Mouse (Mus musculus) large intestine, adult 2 months (tissue): ENCODE results near the gene Crtc2. TPM values are rescaled to one million over a fixed set of nuclear protein-coding genes. Genes with fewer than 3 reads are reported as not detected.
"Not testable (repeated sequence)": the region's sequence is repeated elsewhere in the genome, so short reads cannot be mapped to it uniquely, and the experiment has no call there.

Experiments used
- DNase-seq: peaks from one replicate; pipeline ENCODE4 v3.0.0-alpha.2; 2012; ENCODE audit warnings: low read depth, low spot score
- WGBS: fragments of 180-500 bp; shearing (Covaris S2); methylation state at CpG from one replicate; pipeline ENCODE4 v1.1.7; 2018; 5-methylcytosine and 5-hydroxymethylcytosine counted together
- polyA plus RNA-seq: library from polyadenylated mRNA; depleted of rRNA; stranded (reverse); fragments of >200 nt; gene quantifications from 2 replicates; pipeline ENCODE4 v1.2.3, GENCODE M21; 2012

The Crtc2 gene
- polyA plus RNA-seq, 1 experiment = 25.7 TPM

GRCm38 (mm10) chr3:90241669-90242358 is 12.1 kb upstream of the Crtc2 start:
- WGBS = 73% methylated on average over 10 of the region's 10 CpGs
- DNase-seq = no peak

GRCm38 (mm10) chr3:90242984-90243775 is 10.8 kb upstream of the Crtc2 start, which contains the start of gene Creb3l4:
Gene Creb3l4, minus strand, starts transcription at chr3:90243512.
- DNase-seq = no peak
- whole genome bisulfite sequencing = 10% methylated on average over 19 of the region's 19 CpGs

GRCm38 (mm10) chr3:90245406-90245805 is 8.6 kb upstream of the Crtc2 start:
- DNase-seq = no peak
- 43% methylated on average over 2 of the region's 2 CpGs for WGBS

- WGBS = 0% methylated on average over 3 of the region's 3 CpGs
- DNase-seq = no peak
These were observed 6.4 kb upstream of the Crtc2 start for GRCm38 (mm10) chr3:90247630-90247959.

- under 1% methylated on average over 44 of the region's 44 CpGs for WGBS
- DNase-seq = peak; percentile 90
These were observed 5.8 kb upstream of the Crtc2 start, which contains the start of gene Slc39a1 for GRCm38 (mm10) chr3:90247960-90248745. Gene Slc39a1, plus strand, starts transcription at chr3:90248172.

- DNase-seq = no peak
- 3% methylated on average over 10 of the region's 10 CpGs for WGBS
These were observed 5.2 kb upstream of the Crtc2 start for GRCm38 (mm10) chr3:90248746-90249100.

GRCm38 (mm10) chr3:90250791-90251190 is 3.2 kb upstream of the Crtc2 start:
- 78% methylated on average over 6 of the region's 6 CpGs for WGBS
- no peak for DNase-seq

GRCm38 (mm10) chr3:90251731-90252226 is 2.2 kb upstream of the Crtc2 start:
- not testable (repeated sequence) for DNase-seq
- 92% methylated on average over 9 of the region's 12 CpGs for WGBS

GRCm38 (mm10) chr3:90252659-90253058 is 1.3 kb upstream of the Crtc2 start:
- not testable (repeated sequence) for DNase-seq
- 77% methylated on average over 2 of the region's 2 CpGs for WGBS

GRCm38 (mm10) chr3:90253174-90253573 is 789 bp upstream of the Crtc2 start:
- WGBS = 70% methylated on average over 1 of the region's 1 CpGs
- DNase-seq = not testable (repeated sequence)

- no peak for DNase-seq
- under 1% methylated on average over 40 of the region's 41 CpGs for WGBS
These were observed 643 bp downstream of the Crtc2 start for GRCm38 (mm10) chr3:90254419-90255193.

- WGBS = 2% methylated on average over 2 of the region's 2 CpGs
- DNase-seq = no peak
These were observed 1.2 kb downstream of the Crtc2 start for GRCm38 (mm10) chr3:90255194-90255565.

- no peak for DNase-seq
- 89% methylated on average over 14 of the region's 14 CpGs for WGBS
These were observed 1.9 kb downstream of the Crtc2 start for GRCm38 (mm10) chr3:90255784-90256353.

GRCm38 (mm10) chr3:90256731-90257530 is 3.0 kb downstream of the Crtc2 start:
- 89% methylated on average over 19 of the region's 19 CpGs for WGBS
- DNase-seq = no peak

GRCm38 (mm10) chr3:90258521-90258920 is 4.6 kb downstream of the Crtc2 start:
- WGBS = 37% methylated on average over 4 of the region's 4 CpGs
- DNase-seq = no peak

GRCm38 (mm10) chr3:90263121-90263771 is 9.3 kb downstream of the Crtc2 start:
- no peak for DNase-seq

GRCm38 (mm10) chr3:90264687-90265033 is 10.7 kb downstream of the Crtc2 start:
- 21% methylated on average over 10 of the region's 10 CpGs for WGBS
- no peak for DNase-seq

More at GRCm38 (mm10) chr3:90263121-90263771, 9.3 kb downstream of the Crtc2 start:
- WGBS = 92% methylated on average over 5 of the region's 5 CpGs
